Mouse (Mus musculus): ENCODE measurements at regions not wholly inside any gene's neighbourhood (a gene's known extent, or its start where the extent isn't known, plus 50 kb on each side); places are given as distances from the start of the nearest gene placed in this dataset.

DNA sequence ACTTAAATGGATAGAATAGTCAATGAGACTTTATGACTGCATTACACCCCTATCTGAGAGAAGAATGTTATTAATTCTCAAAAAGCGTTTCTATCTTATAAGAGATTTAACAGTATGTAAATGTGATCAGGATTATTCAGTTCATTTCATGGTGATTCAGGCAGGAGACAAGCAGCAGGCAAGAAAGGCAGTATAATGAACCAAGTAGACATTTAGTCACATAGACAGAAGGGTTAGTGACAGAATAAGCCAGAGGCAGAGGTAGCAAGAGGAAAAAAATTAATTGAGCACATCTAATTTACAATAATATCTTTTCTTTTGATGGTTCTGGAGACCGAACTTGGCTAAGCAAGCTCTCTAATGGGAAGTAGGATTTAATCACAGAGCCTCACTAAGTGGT is 102.9 kb upstream of the Rsrc1 start:
- no peak for DNase-seq (ENCODE audit: low spot score in 2 of 2)

GRCm38 (mm10) chr3:66882697-66883096 is 98.5 kb upstream of the Rsrc1 start:
- DNase-seq (ENCODE audit: low spot score in 2 of 2): peak; percentile 23 to 25

- DNase-seq (ENCODE audit: low spot score in 2 of 2): no peak
Observed at GRCm38 (mm10) chr3:66895731-66896130, 85.5 kb upstream of the Rsrc1 start.

Data from layer of hippocampus, adult 8-10 months (tissue).